Mouse (Mus musculus) ES-Bruce4 (cell line): ENCODE data around the gene 4930590J08Rik. TPM values are rescaled to one million over a fixed set of nuclear protein-coding genes. Genes with fewer than 3 reads are reported as not detected.
"Not testable (repeated sequence)": the region's sequence is repeated elsewhere in the genome, so short reads cannot be mapped to it uniquely, and the experiment has no call there.

Experiments
- H3K27ac ChIP-seq: 2 replicates; pipeline ENCODE4 v1.5.1; 2012; ENCODE audit warnings: low read length, inconsistent platforms; ENCODE audit not compliant: insufficient read depth
- H3K27me3 ChIP-seq: 2 replicates; pipeline ENCODE4 v1.6.1; 2012; ENCODE audit warnings: mild to moderate bottlenecking, low read length, inconsistent platforms; ENCODE audit not compliant: control insufficient read depth, poor library complexity, insufficient read depth, severe bottlenecking
- H3K36me3 ChIP-seq: 2 replicates; pipeline ENCODE4 v1.6.1; 2012; ENCODE audit warnings: inconsistent platforms, mild to moderate bottlenecking, low read length, moderate library complexity; ENCODE audit not compliant: control insufficient read depth, poor library complexity, insufficient read depth, severe bottlenecking
- H3K4me1 ChIP-seq: one replicate; pipeline ENCODE4 v1.8.1; 2011; ENCODE audit warnings: low read length; ENCODE audit not compliant: control insufficient read depth, insufficient read depth
- H3K4me3 ChIP-seq: 2 replicates; pipeline ENCODE4 v1.5.1; 2011; ENCODE audit warnings: low read depth, mild to moderate bottlenecking, low read length
- H3K9ac ChIP-seq: 2 replicates; pipeline ENCODE4 v1.6.1; 2012; ENCODE audit warnings: low read depth, mild to moderate bottlenecking, inconsistent platforms; ENCODE audit not compliant: poor library complexity, severe bottlenecking
- H3K9me3 ChIP-seq: replicated peaks from 2 replicates; pipeline ENCODE4 v1.6.1; 2012; ENCODE audit warnings: mild to moderate bottlenecking, low read length, inconsistent platforms; ENCODE audit not compliant: control insufficient read depth, poor library complexity, insufficient read depth, severe bottlenecking
- CTCF ChIP-seq: IDR thresholded peaks from one replicate; pipeline ENCODE4 v1.8.1; 2011; ENCODE audit warnings: low read depth, low read length
- EP300 ChIP-seq: IDR thresholded peaks from 2 replicates; pipeline ENCODE4 v1.6.1; 2011; ENCODE audit warnings: low read depth, low read length; ENCODE audit not compliant: insufficient read depth
- POLR2A ChIP-seq: IDR thresholded peaks from one replicate; pipeline ENCODE4 v1.8.1; 2011; ENCODE audit warnings: low read length; ENCODE audit not compliant: insufficient read depth
- polyA plus RNA-seq: library from polyadenylated mRNA; stranded (reverse); fragments of >200 nt; gene quantifications from 2 replicates; pipeline ENCODE4 v1.2.4, GENCODE M21; 2011; ENCODE audit warnings: low read depth; ENCODE audit not compliant: missing spikeins, insufficient read depth, insufficient read length

4930590J08Rik gene
- polyA plus RNA-seq, 1 experiment = 0.73 TPM

- Histone ChIP-seq H3K36me3 (no peaks in the 10 kb centered on the region), H3K9me3 (no peaks in the 10 kb centered on the region), H3K4me1 (no peaks in the 10 kb centered on the region), H3K4me3 (no peak overlapping the region), H3K9ac (no peak overlapping the region), H3K27me3 (no peaks in the 10 kb centered on the region), H3K27ac (no peak overlapping the region)
- no peak for TF ChIP-seq EP300
Observed at GRCm38 (mm10) chr6:91938491-91938890, 35.9 kb downstream of the 4930590J08Rik start.

- H3K9me3 ChIP-seq = no peaks in the 10 kb centered on the region
- no peaks in the 10 kb centered on the region for H3K27me3 ChIP-seq
- no peak for TF ChIP-seq EP300
- TF ChIP-seq POLR2A = no peak
- TF ChIP-seq CTCF = no peak
- H3K4me1 ChIP-seq = no peaks in the 10 kb centered on the region
- H3K27ac ChIP-seq = no peak overlapping the region
- no peak overlapping the region for H3K9ac ChIP-seq
- no peaks in the 10 kb centered on the region for H3K36me3 ChIP-seq
- no peak overlapping the region for H3K4me3 ChIP-seq
Observed at GRCm38 (mm10) chr6:91948426-91948825, 45.8 kb downstream of the 4930590J08Rik start.

DNA sequence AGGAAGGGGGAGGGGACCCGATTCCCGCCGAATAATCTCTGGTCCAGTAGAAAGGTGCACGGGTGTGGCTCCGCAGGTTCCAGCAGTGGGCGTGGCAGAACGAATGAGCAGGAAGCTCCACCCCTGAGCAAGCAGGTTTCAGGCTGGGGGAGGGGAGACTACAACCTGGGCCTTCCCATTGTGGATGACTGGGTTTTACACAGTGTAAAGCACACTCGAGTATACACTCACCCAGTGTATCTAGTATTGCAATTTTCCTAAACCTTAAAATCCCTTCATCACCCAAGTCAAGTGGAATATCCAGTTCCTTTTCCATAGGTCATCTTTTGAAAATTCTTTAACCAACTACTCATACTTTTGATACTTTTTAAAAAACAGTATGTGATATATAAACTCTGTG is 55.4 kb downstream of the 4930590J08Rik start:
- H3K9me3 ChIP-seq, H3K4me1 ChIP-seq, H3K9ac ChIP-seq, H3K4me3 ChIP-seq, H3K36me3 ChIP-seq, H3K27ac ChIP-seq, H3K27me3 ChIP-seq: not testable (repeated sequence)

DNA sequence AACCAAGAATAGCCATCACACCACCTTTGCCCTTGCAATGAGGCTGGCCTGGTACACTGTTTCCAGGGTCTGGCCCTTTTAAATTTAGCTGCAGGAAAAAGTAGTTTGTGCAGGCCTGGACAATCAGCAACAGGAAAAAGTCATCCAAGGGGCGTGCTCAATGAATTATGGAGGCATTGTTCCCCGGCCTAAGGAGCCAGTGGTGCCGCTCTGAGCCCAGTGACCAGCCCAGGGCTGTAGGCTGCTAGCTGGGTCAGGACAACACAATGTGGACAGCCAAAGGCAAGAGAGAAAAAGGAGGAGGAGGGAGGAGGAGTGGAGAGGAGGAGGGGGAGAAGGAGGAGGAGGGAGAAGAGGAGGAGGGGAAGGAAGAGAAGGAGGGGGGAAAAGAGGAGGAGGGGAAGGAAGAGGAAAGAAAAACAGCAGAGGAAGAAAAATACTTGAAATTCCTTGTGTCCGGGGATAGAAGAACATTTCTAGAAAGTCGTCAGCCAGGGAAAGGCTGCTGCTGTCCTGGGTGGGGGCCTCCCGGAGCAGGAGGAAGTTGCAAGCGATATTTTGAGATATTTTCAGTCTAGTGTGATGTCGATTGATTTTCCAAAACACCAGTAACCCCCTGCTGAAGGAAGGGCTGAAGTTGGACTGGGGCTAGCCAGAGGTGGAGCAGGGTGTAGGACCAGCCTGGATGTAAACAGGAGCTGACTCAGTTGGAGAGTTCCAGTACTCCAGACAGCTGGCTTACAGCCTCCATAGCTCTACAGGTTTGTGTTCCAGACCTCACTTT is 57.6 kb downstream of the 4930590J08Rik start:
- no peak overlapping the region for H3K27ac ChIP-seq

DNA sequence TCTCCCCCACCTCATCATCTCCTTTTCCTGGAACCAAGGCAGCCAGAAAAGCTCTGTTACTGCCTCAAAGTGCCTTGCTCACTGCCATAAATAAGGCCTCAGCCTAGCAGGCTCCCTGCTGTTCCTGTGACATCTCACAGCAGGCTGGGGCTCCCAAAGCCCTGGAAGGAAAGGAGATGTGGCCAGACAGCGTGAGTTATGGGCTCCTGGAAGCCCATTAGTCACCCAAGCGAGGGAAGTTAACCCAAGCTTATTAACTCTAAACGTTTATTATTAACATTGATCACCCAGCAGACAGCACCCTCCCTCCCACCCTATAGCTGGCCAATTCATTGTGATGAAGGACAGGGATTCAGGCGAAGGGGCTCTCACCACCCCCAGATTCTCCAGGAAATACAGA is 60.8 kb downstream of the 4930590J08Rik start:
- TF ChIP-seq POLR2A (no peak), EP300 (no peak), CTCF (no peak)
- H3K27me3 ChIP-seq = no peaks in the 10 kb centered on the region
- H3K4me3 ChIP-seq = no peak overlapping the region
- H3K27ac ChIP-seq = no peak overlapping the region
- no peaks in the 10 kb centered on the region for H3K9me3 ChIP-seq
- no peaks in the 10 kb centered on the region for H3K4me1 ChIP-seq
- no peak overlapping the region for H3K9ac ChIP-seq
- H3K36me3 ChIP-seq = no peaks in the 10 kb centered on the region

More for the DNA sequence above, 57.6 kb downstream of the 4930590J08Rik start:
- no peak overlapping the region for H3K9ac ChIP-seq
- H3K4me3 ChIP-seq = no peak overlapping the region
- no peaks in the 10 kb centered on the region for H3K36me3 ChIP-seq
- no peaks in the 10 kb centered on the region for H3K4me1 ChIP-seq
- no peaks in the 10 kb centered on the region for H3K27me3 ChIP-seq
- H3K9me3 ChIP-seq = no peaks in the 10 kb centered on the region
- TF ChIP-seq EP300 (no peak), CTCF (no peak), POLR2A (no peak)

GRCm38 (mm10) chr6:91965060-91965459 is 62.5 kb downstream of the 4930590J08Rik start:
- no peak overlapping the region for H3K9ac ChIP-seq
- H3K9me3 ChIP-seq = no peaks in the 10 kb centered on the region
- no peaks in the 10 kb centered on the region for H3K27me3 ChIP-seq
- no peaks in the 10 kb centered on the region for H3K4me1 ChIP-seq
- TF ChIP-seq POLR2A = no peak
- TF ChIP-seq CTCF = no peak
- no peak for TF ChIP-seq EP300
- H3K36me3 ChIP-seq = no peaks in the 10 kb centered on the region
- no peak overlapping the region for H3K4me3 ChIP-seq
- H3K27ac ChIP-seq = no peak overlapping the region
